Mouse (Mus musculus): ENCODE results near the gene Stx12. TPM values are rescaled to one million over a fixed set of nuclear protein-coding genes. Genes with fewer than 3 reads are reported as not detected.
A peak's percentile ranks its signal among the peaks of the same experiment; 100 is the strongest.
"Not testable (repeated sequence)": the region's sequence is repeated elsewhere in the genome, so short reads cannot be mapped to it uniquely, and the experiment has no call there.

Stx12 gene
- 10 to 100 TPM; 47.0 to 49.9 TPM for total RNA-seq (2021)

- peak; percentile 93 for DNase-seq
- intact Hi-C loops (cut with DNase I), result loop anchor here (2.0 kb wide), 1 partner anchor 21 kb away; no protein-coding TSS in a partner anchor
These were observed at the start of gene Stx12 for GRCm38 (mm10) chr4:132884064-132884843. Gene Stx12, minus strand, starts transcription at chr4:132884509.

- DNase-seq, result no peak
- intact Hi-C loops (cut with DNase I), result no loop called here
These were observed 48.6 kb upstream of the Stx12 start for GRCm38 (mm10) chr4:132932752-132933404.

GRCm38 (mm10) chr4:132930784-132931183 lies 46.5 kb upstream of the Stx12 start:
- intact Hi-C loops (cut with DNase I), result loop anchor here (2.0 kb wide), 1 partner anchor 154 kb away; no protein-coding TSS in a partner anchor
- peak; percentile 55 to 75 for DNase-seq

- intact Hi-C loops (cut with DNase I), result not testable (repeated sequence)
These were observed 42.2 kb upstream of the Stx12 start for GRCm38 (mm10) chr4:132926520-132926919.

GRCm38 (mm10) chr4:132922558-132923008 lies 38.3 kb upstream of the Stx12 start, which contains the start of gene Fam76a:
Gene Fam76a, minus strand, starts transcription at chr4:132922558.
- intact Hi-C loops (cut with DNase I), result loop anchor here (5.0 kb wide), 2 partner anchors 80 to 155 kb away; partner anchors contain the start of genes Ppp1r8 and Rpa2
- DNase-seq, result peak; percentile 100

More at GRCm38 (mm10) chr4:132926520-132926919, 42.2 kb upstream of the Stx12 start:
- DNase-seq, result not testable (repeated sequence)

- intact Hi-C loops (cut with DNase I), result loop anchor here (5.0 kb wide), 2 partner anchors 80 to 155 kb away; partner anchors contain the start of genes Ppp1r8 and Rpa2
- DNase-seq, result no peak
These were observed 37.8 kb upstream of the Stx12 start for GRCm38 (mm10) chr4:132922061-132922530.

- no peak for DNase-seq
- intact Hi-C loops (cut with DNase I), result loop anchor here (5.0 kb wide), 2 partner anchors 79 to 154 kb away; partner anchors contain the start of genes Ppp1r8 and Rpa2
These were observed 37.2 kb upstream of the Stx12 start for GRCm38 (mm10) chr4:132921488-132921887.

- DNase-seq, result no peak
- intact Hi-C loops (cut with DNase I), result loop anchor here (5.0 kb wide), 2 partner anchors 78 to 153 kb away; partner anchors contain the start of genes Ppp1r8 and Rpa2
These were observed 35.9 kb upstream of the Stx12 start for GRCm38 (mm10) chr4:132920171-132920570.

- intact Hi-C loops (cut with DNase I); DNase-seq: not testable (repeated sequence)
These were observed 34.2 kb upstream of the Stx12 start for GRCm38 (mm10) chr4:132918493-132918892.

GRCm38 (mm10) chr4:132912156-132912555 lies 27.8 kb upstream of the Stx12 start:
- intact Hi-C loops (cut with DNase I), result no loop called here
- no peak for DNase-seq

GRCm38 (mm10) chr4:132905843-132906360 lies 21.6 kb upstream of the Stx12 start:
- intact Hi-C loops (cut with DNase I), result loop anchor here (2.0 kb wide), 1 partner anchor 21 kb away; the partner anchor contains the start of gene Stx12
- no peak for DNase-seq

- intact Hi-C loops (cut with DNase I), result loop anchor here (2.0 kb wide), 1 partner anchor 20 kb away; the partner anchor contains the start of gene Stx12
- DNase-seq, result peak; percentile 67 to 76
These were observed 20.5 kb upstream of the Stx12 start for GRCm38 (mm10) chr4:132904765-132905309.

- no peak for DNase-seq
- intact Hi-C loops (cut with DNase I), result loop anchor here (2.0 kb wide), 1 partner anchor 19 kb away; the partner anchor contains the start of gene Stx12
These were observed 19.8 kb upstream of the Stx12 start for GRCm38 (mm10) chr4:132904071-132904470.

GRCm38 (mm10) chr4:132898197-132898596 lies 13.9 kb upstream of the Stx12 start:
- no peak for DNase-seq
- intact Hi-C loops (cut with DNase I), result no loop called here

GRCm38 (mm10) chr4:132894402-132894801 lies 10.1 kb upstream of the Stx12 start:
- intact Hi-C loops (cut with DNase I), result no loop called here
- no peak for DNase-seq

GRCm38 (mm10) chr4:132884844-132885374 lies 600 bp upstream of the Stx12 start:
- no peak for DNase-seq
- intact Hi-C loops (cut with DNase I), result loop anchor here (2.0 kb wide), 1 partner anchor 20 kb away; no protein-coding TSS in a partner anchor

- DNase-seq, result peak in 1 of 2 experiments; percentile 31
- intact Hi-C loops (cut with DNase I), result loop anchor here (2.0 kb wide), 1 partner anchor 21 kb away; no protein-coding TSS in a partner anchor
These were observed 697 bp downstream of the Stx12 start for GRCm38 (mm10) chr4:132883561-132884063.

- intact Hi-C loops (cut with DNase I), result no loop called here
- DNase-seq, result no peak
These were observed 9.8 kb downstream of the Stx12 start for GRCm38 (mm10) chr4:132874363-132875097.

Data from heart, postnatal 10 days (tissue).